Mouse (Mus musculus) myocyte (in vitro differentiated cells): ENCODE results near the gene Gm14548.

ENCODE experiments used
- CEBPB ChIP-seq: IDR thresholded peaks from 2 replicates; pipeline ENCODE4 v1.6.1; 2011; ENCODE audit warnings: mild to moderate bottlenecking, moderate library complexity; ENCODE audit not compliant: poor library complexity, insufficient read depth, severe bottlenecking
- E2F4 ChIP-seq: IDR thresholded peaks from one replicate; pipeline ENCODE4 v1.6.1; 2011; ENCODE audit warnings: mild to moderate bottlenecking, control low read depth, moderate library complexity; ENCODE audit not compliant: insufficient read depth
- MAX ChIP-seq: IDR thresholded peaks from one replicate; pipeline ENCODE4 v1.6.1; 2011; ENCODE audit warnings: low read depth, mild to moderate bottlenecking, control low read depth
- MYOD1 ChIP-seq, 3 experiments: IDR thresholded peaks; one replicate each; pipeline ENCODE4 v1.6.1; 2011; ENCODE audit warnings: control low read depth in 2 of 3, low read depth in 2 of 3, mild to moderate bottlenecking in 2 of 3, moderate library complexity in 1 of 3; ENCODE audit not compliant: insufficient read length in 2 of 3, control insufficient read depth in 1 of 3
- MYOG ChIP-seq, 3 experiments: IDR thresholded peaks; one replicate each; pipeline ENCODE4 v1.6.1; 2011; ENCODE audit warnings: control low read depth in 2 of 3, low read depth in 2 of 3, mild to moderate bottlenecking in 2 of 3; ENCODE audit not compliant: insufficient read length in 2 of 3, control insufficient read depth in 1 of 3, insufficient read depth in 1 of 3
- POLR2A ChIP-seq: IDR thresholded peaks from one replicate; pipeline ENCODE4 v1.6.1; 2011; ENCODE audit warnings: low read depth, mild to moderate bottlenecking, control low read depth, moderate library complexity; ENCODE audit not compliant: insufficient read length
- POLR2AphosphoS2 ChIP-seq: IDR thresholded peaks from one replicate; pipeline ENCODE4 v1.6.1; 2011; ENCODE audit warnings: low read depth, control low read depth; ENCODE audit not compliant: insufficient read length
- REST ChIP-seq: IDR thresholded peaks from one replicate; pipeline ENCODE4 v1.6.1; 2011; ENCODE audit warnings: mild to moderate bottlenecking, control low read depth, moderate library complexity; ENCODE audit not compliant: insufficient read depth, insufficient read length
- SRF ChIP-seq: IDR thresholded peaks from one replicate; pipeline ENCODE4 v1.6.1; 2011; ENCODE audit warnings: low read depth; ENCODE audit not compliant: control insufficient read depth, insufficient read length
- TCF12 ChIP-seq: IDR thresholded peaks from one replicate; pipeline ENCODE4 v1.6.1; 2011; ENCODE audit warnings: mild to moderate bottlenecking, control low read depth; ENCODE audit not compliant: poor library complexity, insufficient read depth, severe bottlenecking
- TCF3 ChIP-seq: IDR thresholded peaks from one replicate; pipeline ENCODE4 v1.6.1; 2011; ENCODE audit warnings: low read depth, control low read depth; ENCODE audit not compliant: insufficient read length
- USF1 ChIP-seq: IDR thresholded peaks from one replicate; pipeline ENCODE4 v1.6.1; 2011; ENCODE audit warnings: low read depth, mild to moderate bottlenecking, control low read depth, moderate library complexity

GRCm38 (mm10) chr7:3946117-3946516 lies 48.2 kb upstream of the Gm14548 start:
- TF ChIP-seq CEBPB, result no peak
- no peak for TF ChIP-seq POLR2A
- TF ChIP-seq MAX, result no peak
- TF ChIP-seq POLR2AphosphoS2, result no peak
- no peak for TF ChIP-seq SRF
- no peak for TF ChIP-seq MYOD1 (IDR thresholded peaks at IDR 0.05; ENCODE audit: control insufficient read depth in 1 of 3, insufficient read length in 2 of 3, low read depth in 2 of 3)
- no peak for TF ChIP-seq USF1
- TF ChIP-seq E2F4, result no peak
- no peak for TF ChIP-seq MYOG (IDR thresholded peaks at IDR 0.05; ENCODE audit: control insufficient read depth in 1 of 3, insufficient read depth in 1 of 3, insufficient read length in 2 of 3, low read depth in 2 of 3)
- TF ChIP-seq TCF12, result no peak
- TF ChIP-seq REST, result no peak
- no peak for TF ChIP-seq TCF3
